Mouse (Mus musculus) bone marrow macrophage, adult 2 months (primary cell): Measurements from ENCODE around the gene Socs4. TPM values are rescaled to one million over a fixed set of nuclear protein-coding genes. Genes with fewer than 3 reads are reported as not detected.
A peak's percentile ranks its signal among the peaks of the same experiment; 100 is the strongest.

ENCODE experiments used
- H3K27ac ChIP-seq: 2 replicates; pipeline ENCODE4 v1.5.1; 2012; ENCODE audit warnings: low read depth, low read length; ENCODE audit not compliant: insufficient read depth
- H3K4me1 ChIP-seq: 2 replicates; pipeline ENCODE4 v1.6.1; 2012; ENCODE audit warnings: low read length; ENCODE audit not compliant: control insufficient read depth, insufficient read depth
- H3K4me3 ChIP-seq: 2 replicates; pipeline ENCODE4 v1.5.1; 2012; ENCODE audit warnings: mild to moderate bottlenecking, low read length, moderate library complexity; ENCODE audit not compliant: insufficient read depth
- CTCF ChIP-seq: IDR thresholded peaks from 2 replicates; pipeline ENCODE4 v1.5.1; 2012; ENCODE audit warnings: low read depth, mild to moderate bottlenecking, low read length, moderate library complexity
- POLR2A ChIP-seq: IDR thresholded peaks from 2 replicates; pipeline ENCODE4 v1.6.1; 2012; ENCODE audit warnings: mild to moderate bottlenecking, low read depth, low read length, borderline replicate concordance
- polyA plus RNA-seq: library from polyadenylated mRNA; stranded (reverse); fragments of >200 nt; gene quantifications from 2 replicates; pipeline ENCODE4 v1.2.4, GENCODE M21; 2012; ENCODE audit not compliant: missing spikeins, insufficient read depth, insufficient read length

The Socs4 gene
- polyA plus RNA-seq, 1 experiment, result 21.9 TPM

DNA sequence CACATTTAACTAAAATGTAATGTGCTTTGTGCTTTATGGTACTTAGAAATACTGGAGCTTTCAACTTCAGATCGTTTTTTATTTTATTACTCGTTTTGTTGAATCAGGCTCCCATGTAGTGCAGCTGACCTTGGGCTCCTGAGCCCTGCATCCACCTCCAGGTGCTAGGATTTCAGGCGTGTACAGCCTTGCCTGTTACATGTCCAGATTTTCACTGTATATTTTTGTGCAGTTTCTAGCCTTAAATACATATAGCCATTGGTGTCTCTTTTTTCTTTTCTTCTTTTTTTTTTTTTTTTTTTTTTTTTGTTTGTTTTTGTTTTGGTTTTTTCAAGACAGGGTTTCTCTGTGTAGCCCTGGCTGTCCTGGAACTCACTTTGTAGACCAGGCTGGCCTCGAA, 4.8 kb downstream of the Socs4 start:
- peaks cover 4% of the 10 kb centered on the region for H3K4me1 ChIP-seq
- H3K4me3 ChIP-seq, result no peak overlapping the region
- TF ChIP-seq CTCF, result no peak
- no peak for TF ChIP-seq POLR2A
- no peak overlapping the region for H3K27ac ChIP-seq

DNA sequence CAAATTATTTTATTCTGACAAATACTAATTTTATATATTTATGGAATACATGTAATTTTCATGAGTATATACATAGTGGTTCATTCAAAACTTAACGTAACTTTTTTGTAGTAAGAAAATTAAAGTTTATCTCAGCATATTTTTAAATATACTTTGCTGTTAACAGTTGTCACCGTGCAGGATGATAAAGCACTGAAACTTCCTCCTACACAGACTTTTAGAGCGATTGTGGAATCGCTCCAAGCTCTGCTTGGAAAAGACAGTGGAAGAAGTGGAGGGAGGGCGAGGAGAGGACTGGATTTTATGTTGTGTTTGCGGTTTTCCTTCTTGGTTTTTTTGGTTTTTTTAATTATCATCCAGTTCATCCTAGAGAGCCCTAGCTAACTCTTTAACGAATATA, 6.8 kb downstream of the Socs4 start:
- no peak overlapping the region for H3K4me3 ChIP-seq
- no peak overlapping the region for H3K27ac ChIP-seq
- H3K4me1 ChIP-seq, result peaks cover 4% of the 10 kb centered on the region
- TF ChIP-seq CTCF (no peak), POLR2A (no peak)

DNA sequence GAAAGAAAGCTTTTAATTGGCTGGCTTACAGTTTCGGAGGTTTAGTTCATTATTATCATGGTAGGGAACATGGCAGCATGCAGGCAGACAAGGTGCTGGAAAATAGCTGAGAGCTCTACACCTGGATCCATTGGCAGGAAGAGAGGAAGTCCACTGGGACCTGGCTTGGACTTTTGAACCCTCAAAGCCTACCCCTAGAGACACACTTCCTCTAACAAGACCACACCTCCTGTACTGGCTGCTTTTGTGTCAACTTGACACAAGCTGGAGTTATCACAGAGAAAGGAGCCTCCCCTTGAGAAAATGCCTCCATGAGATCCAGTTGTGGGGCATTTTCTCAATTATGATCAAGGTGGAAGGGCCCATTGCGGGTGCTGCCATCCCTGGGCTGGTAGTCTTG, 8.5 kb downstream of the Socs4 start:
- Histone ChIP-seq H3K4me1 (peaks cover 4% of the 10 kb centered on the region), H3K27ac (no peak overlapping the region), H3K4me3 (no peak overlapping the region)
- TF ChIP-seq CTCF (no peak), POLR2A (no peak)

DNA sequence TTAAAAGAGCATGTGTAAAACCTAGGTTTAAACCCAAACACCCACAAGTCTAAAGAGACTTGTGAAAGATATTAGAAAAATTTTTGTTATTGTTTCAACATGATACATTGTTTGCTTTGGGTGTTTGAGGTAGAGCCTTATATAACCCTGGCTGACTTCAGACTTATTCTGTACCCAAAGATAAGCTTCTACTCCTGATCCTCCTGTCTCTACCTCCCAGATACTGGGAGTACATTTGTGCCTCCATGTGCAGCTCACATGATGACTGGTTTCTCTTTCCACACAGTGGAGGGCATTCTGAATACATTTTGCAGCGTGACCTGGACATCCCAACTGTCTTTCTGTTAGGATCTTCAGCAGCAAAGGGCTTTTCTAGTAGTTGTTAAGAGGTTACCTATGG, 9.5 kb downstream of the Socs4 start:
- H3K4me3 ChIP-seq, result no peak overlapping the region
- H3K4me1 ChIP-seq, result peaks cover 4% of the 10 kb centered on the region
- TF ChIP-seq POLR2A (no peak), CTCF (no peak)
- H3K27ac ChIP-seq, result no peak overlapping the region

DNA sequence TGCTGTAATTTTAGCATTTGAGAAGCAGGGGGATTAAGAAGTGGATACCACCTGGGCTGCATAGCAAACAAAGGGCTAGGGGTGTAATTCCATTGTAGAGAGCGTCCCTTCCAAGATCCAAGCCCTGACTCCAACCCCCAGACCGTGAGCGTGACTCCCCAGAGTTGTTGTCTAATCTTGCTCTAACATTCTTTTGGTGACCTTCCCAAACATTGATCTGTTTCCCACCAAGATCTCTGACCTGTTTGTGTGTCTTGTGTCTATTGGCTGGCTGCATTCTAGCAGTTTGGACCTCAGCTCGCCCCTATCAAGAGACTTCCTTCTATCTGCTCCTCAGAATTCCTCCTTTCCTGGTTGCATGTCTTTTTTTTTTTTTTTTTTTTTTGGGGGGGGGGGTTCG, 10.3 kb downstream of the Socs4 start:
- TF ChIP-seq CTCF (no peak), POLR2A (no peak)
- Histone ChIP-seq H3K27ac (no peak overlapping the region), H3K4me1 (peaks cover 4% of the 10 kb centered on the region), H3K4me3 (no peak overlapping the region)

DNA sequence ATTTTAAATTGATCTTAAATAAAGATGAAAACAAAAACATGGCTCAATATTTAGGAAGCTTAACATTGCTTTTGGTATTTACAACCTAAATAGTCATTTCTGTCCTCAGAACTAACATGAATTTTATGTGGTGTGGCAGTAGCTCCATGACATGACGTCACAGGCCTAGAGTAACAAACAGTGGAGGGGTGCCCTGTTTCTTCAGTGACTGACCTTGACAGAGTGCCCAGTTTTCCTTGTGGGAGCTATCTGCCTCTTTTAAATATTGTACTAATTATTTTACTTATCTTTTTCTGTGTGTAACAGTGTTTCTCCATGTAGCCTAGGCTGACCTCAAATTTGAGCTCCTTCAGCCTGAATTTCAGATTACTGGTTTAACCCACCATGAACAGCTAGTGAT, 15.0 kb downstream of the Socs4 start:
- no peak overlapping the region for H3K4me3 ChIP-seq
- TF ChIP-seq POLR2A (no peak), CTCF (no peak)
- no peak overlapping the region for H3K27ac ChIP-seq

DNA sequence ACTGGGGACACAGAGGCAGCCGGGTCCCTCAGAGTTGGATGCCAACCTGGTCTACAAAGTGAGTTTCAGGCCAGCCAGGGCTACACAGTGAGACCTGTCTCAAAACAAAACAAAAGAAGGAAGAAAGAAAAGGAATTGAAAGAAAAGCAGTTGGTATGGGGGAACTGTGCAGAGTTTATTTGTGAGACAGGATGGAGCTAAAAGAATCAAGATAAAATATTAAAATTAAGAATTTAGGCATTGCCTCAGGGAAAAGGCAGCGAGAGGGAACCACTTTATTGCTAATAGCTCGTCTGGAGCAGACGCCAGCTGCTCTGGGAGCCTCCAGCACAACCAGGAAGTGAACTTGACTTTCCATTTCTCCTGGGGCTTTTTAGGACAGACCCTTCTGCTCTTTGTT, 17.4 kb downstream of the Socs4 start:
- no peak overlapping the region for H3K27ac ChIP-seq

More for the DNA sequence above, 15.0 kb downstream of the Socs4 start:
- peaks cover 5% of the 10 kb centered on the region for H3K4me1 ChIP-seq

DNA sequence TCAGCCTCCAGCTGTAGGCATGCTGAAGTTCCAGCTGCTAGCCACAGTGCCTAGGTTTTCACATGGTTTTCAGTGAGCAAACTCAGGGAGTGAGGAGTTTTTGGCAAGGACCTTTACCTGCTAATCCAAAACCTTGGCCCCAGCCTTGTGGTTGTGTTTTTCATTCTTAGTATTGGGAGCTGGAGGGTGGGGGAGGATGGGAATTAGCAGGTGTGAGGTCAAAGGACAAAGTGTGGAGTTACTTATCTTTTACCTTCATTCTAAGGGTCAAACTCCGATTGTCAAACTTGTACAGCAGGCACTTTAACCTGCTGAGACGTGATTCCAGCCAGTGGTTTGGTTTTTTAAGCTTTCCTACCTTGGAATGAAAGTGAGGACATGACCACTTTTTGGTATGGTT, 19.5 kb downstream of the Socs4 start:
- TF ChIP-seq POLR2A (no peak), CTCF (no peak)
- Histone ChIP-seq H3K4me1 (peaks cover 14% of the 10 kb centered on the region), H3K27ac (no peak overlapping the region), H3K4me3 (no peak overlapping the region)

More for the DNA sequence above, 17.4 kb downstream of the Socs4 start:
- Histone ChIP-seq H3K4me3 (no peak overlapping the region), H3K4me1 (peaks cover 5% of the 10 kb centered on the region)
- TF ChIP-seq POLR2A (no peak), CTCF (no peak)

DNA sequence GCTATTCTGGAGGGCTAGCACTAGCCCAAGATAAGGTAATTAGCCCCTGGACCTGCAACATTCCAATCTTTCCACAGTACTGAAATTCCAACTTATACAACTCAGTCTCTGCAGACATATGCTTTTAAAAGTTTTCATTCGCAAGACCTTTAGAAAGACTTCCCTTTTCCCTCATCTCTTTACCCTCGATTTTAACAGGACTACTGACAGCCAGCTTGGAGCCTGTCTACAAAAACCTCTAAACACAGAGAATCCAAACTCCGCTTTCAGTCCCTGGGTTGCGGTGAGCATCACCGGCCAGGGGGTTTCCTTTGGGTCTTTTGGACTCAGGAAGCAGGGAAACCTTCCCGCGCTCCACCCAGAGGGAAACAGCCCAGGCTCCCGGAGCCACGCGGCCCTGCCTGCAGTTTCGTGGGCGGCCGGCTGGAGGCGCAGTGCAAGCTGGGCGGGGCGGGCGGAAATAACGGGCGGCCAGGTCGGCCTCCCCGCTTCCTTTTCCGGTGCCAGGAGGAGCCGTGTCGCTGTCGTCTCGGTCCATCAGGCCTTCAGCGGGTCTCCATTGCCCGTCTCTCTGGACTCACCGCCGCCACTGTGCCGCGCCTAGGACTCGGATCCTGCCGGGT, 21.2 kb downstream of the Socs4 start, which contains the start of gene Mapk1ip1l:
Mapk1ip1l (plus strand) TSS at position 482 of the 623 bp plus-strand sequence.
- Histone ChIP-seq H3K27ac (peak within 1 kb of the TSS; percentile 79), H3K4me1 (peaks cover 17% of the 10 kb centered on the region), H3K4me3 (peak within 1 kb of the TSS; percentile 97)
- TF ChIP-seq CTCF (peak; percentile 43; the same call in 1 of the 2 replicates), POLR2A (no peak)

DNA sequence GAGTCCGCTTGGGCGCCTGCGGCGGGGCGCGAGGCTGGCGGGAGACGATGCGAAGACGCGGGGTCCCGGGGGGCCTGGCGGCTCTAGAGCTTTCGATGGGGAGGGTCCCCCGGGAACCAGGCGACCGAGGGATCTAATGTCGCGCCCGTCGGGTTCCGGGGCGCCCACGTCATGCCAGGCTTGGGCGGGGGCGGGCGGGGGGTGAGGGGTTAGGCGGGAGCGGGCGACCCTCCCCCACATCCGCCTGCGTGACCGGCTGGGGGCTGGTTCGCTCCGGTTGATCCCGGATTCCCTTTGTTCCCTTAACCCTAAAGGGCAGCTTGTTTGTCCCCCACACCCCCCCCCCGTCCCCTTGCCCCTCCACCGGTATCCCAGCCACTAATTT, 21.7 kb downstream of the Socs4 start:
- Histone ChIP-seq H3K4me3 (peak overlapping the region; percentile 97), H3K27ac (peak overlapping the region; percentile 76), H3K4me1 (peaks cover 17% of the 10 kb centered on the region)
- TF ChIP-seq POLR2A (no peak), CTCF (no peak)
